Mouse (Mus musculus): ENCODE results near the gene 2900026A02Rik.

2900026A02Rik gene

DNA sequence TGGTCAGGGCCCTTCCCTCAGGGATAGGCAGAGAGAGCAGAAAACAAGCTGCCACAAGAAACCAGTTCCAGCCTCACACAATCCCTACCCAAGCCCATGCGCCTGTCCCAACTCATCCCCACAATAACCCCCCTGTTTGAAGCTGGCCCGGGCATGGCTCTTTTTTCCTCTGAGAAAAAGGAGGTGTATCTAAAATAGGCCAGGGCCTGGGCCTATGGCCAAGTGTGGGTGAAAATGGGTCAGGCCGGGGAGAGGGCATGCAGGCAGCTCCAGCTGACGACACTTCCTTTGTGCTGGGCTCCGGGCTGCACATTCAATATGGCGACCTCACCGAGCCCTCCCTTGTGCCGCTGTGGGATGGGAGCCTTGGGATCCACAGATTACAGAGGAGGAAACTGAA lies 177.5 kb downstream of the 2900026A02Rik start:
- no peak for DNase-seq (ENCODE audit: low spot score)

DNA sequence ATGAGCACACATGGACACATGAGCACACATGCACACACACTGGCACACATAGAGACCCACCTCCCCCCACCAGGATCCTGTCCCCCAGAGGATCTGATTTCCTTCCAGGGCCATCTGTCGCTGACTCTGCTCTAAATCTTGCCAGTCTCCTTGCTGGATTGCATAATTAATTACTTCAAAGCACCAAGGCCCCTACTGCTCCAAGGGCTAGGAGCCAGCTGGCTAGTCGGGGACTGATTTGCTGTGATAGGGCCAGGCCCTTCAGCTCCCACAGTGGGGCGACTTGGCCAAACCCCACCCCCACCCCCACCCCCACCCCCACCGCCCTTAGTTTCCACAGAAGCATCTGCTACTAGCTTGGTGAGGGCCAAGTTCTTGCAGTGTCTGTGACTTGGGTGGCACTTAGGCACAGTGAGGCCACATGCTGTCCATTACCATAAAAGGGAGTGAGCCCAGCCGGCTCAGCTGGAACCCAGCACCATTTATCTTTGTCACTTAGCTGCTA lies 179.4 kb downstream of the 2900026A02Rik start:
- DNase-seq (ENCODE audit: low spot score): no peak

GRCm38 (mm10) chr5:113040776-113041175 lies 180.3 kb downstream of the 2900026A02Rik start:
- DNase-seq (ENCODE audit: low spot score): no peak

GRCm38 (mm10) chr5:113038601-113039000 lies 182.4 kb downstream of the 2900026A02Rik start:
- DNase-seq (ENCODE audit: low spot score): no peak
